Mouse (Mus musculus): ENCODE results near the gene Rnasel.

Gene Rnasel

GRCm38 (mm10) chr1:153769998-153770775, 21.0 kb downstream of the Rnasel start:
- no peak for DNase-seq

- no peak for DNase-seq
Observed at GRCm38 (mm10) chr1:153770776-153771167, 21.5 kb downstream of the Rnasel start.

DNA sequence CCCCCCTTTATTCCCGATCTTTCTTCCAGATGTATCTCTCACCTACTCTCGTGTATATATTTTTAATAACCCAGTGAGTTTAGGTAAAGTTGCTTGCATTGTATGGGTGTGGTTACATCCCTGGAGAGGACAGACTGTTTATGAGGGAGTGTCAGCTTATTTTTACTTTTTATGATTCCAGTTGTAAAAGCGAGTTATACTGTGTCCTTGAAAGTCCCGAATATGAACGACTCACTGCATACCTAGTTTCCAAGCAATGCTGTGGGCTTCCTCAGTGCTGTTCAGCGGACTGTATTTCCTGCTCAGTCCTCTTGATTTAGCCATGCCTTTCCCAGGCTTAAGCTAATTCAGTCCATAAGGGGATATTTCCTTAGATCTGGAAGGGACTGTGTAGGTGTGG, 25.9 kb downstream of the Rnasel start:
- no peak for DNase-seq

- DNase-seq: no peak
Observed at GRCm38 (mm10) chr1:153776257-153776656, 27.0 kb downstream of the Rnasel start.

DNA sequence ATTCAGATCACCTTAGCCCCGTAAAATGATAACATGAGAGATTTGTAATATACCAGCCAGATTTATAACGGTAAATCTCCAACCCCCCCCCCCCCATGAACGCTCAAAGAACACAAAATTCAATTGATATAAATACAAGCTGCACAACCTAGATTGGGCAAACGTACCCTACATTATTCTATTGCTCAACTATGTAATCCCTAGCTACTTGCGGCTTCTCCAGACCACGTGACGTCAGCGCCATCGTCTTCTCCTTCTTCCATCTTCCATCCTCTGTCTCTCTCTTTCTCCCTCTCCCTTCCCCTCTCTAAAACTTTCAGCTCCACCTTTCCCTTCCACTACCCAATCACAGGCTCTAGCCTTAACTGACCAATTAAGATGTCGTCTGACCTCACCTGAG, 29.0 kb downstream of the Rnasel start:
- DNase-seq: no peak

DNA sequence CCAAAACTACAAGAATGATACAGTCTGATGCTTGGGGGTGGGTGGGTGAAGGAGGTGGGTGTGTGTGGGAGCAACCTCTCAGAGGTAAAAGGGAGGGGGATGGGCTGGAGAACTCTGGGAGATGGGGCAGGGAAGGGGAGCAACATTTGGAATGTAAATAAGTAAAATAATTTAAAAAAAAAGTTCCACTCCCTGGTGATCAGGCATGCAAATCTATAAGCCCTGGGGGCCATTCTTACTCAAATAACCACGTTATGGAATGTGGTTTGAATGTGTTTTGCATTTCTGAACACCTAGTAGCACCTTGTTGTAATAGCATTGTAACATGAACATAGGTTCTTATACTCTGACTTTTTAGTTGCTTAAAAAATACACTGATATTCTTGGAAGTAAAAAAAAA, 34.1 kb downstream of the Rnasel start:
- no peak for DNase-seq

DNA sequence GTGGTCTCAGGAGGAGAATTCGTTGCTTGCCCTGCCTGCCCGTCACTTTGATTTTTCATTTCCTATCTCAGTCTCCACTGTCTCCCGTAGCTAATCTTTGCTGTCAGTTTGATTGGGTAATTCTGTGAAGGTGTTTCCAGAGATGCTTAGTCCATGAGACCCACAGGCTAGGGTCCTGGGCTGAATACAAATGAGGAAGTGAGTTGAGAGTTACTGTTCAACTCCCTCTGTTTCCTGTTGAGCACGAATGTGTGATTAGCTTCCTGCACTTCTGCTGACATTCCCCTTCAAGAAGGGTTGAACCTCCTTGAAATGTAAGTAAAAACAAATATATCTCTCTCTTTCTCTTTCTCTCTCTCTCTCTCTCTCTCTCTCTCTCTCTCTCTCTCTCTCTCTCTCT, 36.4 kb downstream of the Rnasel start:
- no peak for DNase-seq

DNA sequence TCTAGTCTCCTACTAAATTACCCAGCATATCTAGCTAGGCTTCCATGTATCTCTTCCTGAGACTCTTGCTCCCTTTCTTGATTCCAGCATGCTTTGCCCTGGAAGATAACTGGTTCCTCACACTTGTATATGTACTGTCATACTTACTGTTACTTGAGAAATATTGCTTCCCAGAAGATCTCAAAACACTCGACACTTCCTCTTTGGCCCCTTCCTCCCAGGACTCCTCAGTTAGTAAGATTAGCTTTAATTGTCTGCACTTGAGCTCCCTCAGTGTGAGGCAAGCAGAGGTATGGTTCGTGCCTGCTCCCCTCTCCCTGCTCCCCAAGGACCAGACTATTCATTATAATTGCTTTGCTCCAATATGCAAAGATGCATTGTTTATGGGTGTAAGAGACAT, 41.5 kb downstream of the Rnasel start:
- DNase-seq: no peak

- no peak for DNase-seq
Observed at GRCm38 (mm10) chr1:153794241-153794640, 45.0 kb downstream of the Rnasel start.

- DNase-seq: peak in 1 of 2 experiments; percentile 22
Observed at GRCm38 (mm10) chr1:153802691-153803090, 53.5 kb downstream of the Rnasel start.

DNA sequence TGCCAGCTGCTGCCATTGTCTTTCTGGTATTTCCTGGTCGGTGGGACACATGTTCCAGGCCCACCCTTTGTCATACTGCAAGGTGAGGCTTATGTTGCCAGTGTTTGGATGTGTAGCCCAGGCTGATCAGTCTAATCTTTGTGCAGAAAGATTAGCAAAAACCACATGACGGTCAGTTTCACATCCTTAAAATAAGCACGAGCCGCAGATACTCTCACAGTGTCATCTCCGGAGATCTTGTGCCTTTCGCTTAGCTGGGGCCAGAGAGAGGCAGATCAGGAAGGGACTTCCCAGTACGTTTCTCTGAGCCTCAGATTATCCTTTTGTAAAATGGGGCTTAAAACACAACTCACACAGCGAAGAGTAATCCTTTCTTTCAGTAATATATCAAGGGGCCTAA, 54.3 kb downstream of the Rnasel start:
- no peak for DNase-seq

DNA sequence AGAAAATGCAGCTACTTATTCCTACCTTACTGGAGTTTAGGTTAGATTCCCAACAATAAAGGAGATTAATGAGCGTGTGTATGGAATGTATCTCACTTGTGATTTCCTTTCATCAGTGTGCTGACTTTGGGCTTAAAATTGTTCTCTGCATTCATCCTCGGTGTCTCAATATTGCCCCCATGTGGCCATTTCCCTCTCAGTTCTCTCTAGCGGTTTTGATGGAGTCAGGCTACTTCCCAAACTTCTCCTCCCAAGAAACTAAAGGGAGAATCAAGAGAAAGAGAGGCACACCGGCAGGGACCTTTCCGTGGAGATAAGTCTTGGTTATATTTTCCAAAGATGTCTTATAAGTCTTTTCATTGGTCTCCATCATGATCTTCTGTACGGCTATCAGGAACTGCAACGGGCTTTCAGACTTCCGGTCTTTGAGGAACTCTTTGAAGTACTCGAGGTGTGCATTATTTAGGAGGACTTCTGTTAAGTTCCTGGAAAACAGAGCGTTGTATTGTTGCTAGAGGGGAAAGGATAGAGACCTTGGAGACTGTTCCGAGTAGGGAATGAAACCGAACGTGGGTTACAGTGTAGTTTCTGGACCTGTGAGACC, 58.3 kb downstream of the Rnasel start:
- peak; percentile 37 to 52 for DNase-seq

Measured in lung, adult 18-20 months (tissue).